Mouse (Mus musculus): ENCODE data around the gene Ddit4. TPM values are rescaled to one million over a fixed set of nuclear protein-coding genes. Genes with fewer than 3 reads are reported as not detected.

Ddit4 gene
- polyA plus RNA-seq, 1 experiment from 2014 or later: 90.7 TPM

GRCm38 (mm10) chr10:59948363-59949254, 3.0 kb downstream of the Ddit4 start:
- H3K4me1 ChIP-seq (replicated peaks): peaks cover 39% of the 10 kb centered on the region
- H3K27me3 ChIP-seq: no peaks in the 10 kb centered on the region
- peak overlapping the region; percentile 89 for H3K4me3 ChIP-seq (replicated peaks)
- H3K36me3 ChIP-seq: peaks cover 20% of the 10 kb centered on the region
- 43% methylated on average over 6 of the region's 6 CpGs for WGBS
- peak overlapping the region; percentile 85 for H3K4me2 ChIP-seq
- no peak overlapping the region for H3K9ac ChIP-seq (replicated peaks)
- ATAC-seq (ENCODE audit: insufficient number of reproducible peaks, insufficient read depth, low FRiP score, low TSS enrichment, low read depth): no peak
- H3K9me3 ChIP-seq: no peaks in the 10 kb centered on the region
- peak overlapping the region; percentile 66 for H3K27ac ChIP-seq

- Histone ChIP-seq H3K4me2 (no peak overlapping the region), H3K4me3 (replicated peaks) (no peak overlapping the region), H3K27ac (peak overlapping the region; percentile 66), H3K9ac (replicated peaks) (no peak overlapping the region), H3K9me3 (no peaks in the 10 kb centered on the region), H3K4me1 (replicated peaks) (peaks cover 44% of the 10 kb centered on the region), H3K27me3 (no peaks in the 10 kb centered on the region), H3K36me3 (peaks cover 20% of the 10 kb centered on the region)
- 71% methylated on average over 7 of the region's 7 CpGs for WGBS
- ATAC-seq (ENCODE audit: insufficient number of reproducible peaks, insufficient read depth, low FRiP score, low TSS enrichment, low read depth): no peak
Measured at GRCm38 (mm10) chr10:59947296-59948073, 4.1 kb downstream of the Ddit4 start.

GRCm38 (mm10) chr10:59946362-59946761, 5.3 kb downstream of the Ddit4 start:
- peaks cover 20% of the 10 kb centered on the region for H3K36me3 ChIP-seq
- peaks cover 46% of the 10 kb centered on the region for H3K4me1 ChIP-seq (replicated peaks)
- H3K4me2 ChIP-seq: no peak overlapping the region
- H3K27ac ChIP-seq: no peak overlapping the region
- 86% methylated on average over 5 of the region's 5 CpGs for WGBS
- no peaks in the 10 kb centered on the region for H3K27me3 ChIP-seq
- no peaks in the 10 kb centered on the region for H3K9me3 ChIP-seq
- H3K9ac ChIP-seq (replicated peaks): no peak overlapping the region
- ATAC-seq (ENCODE audit: insufficient number of reproducible peaks, insufficient read depth, low FRiP score, low TSS enrichment, low read depth): no peak
- H3K4me3 ChIP-seq (replicated peaks): no peak overlapping the region

- 84% methylated on average over 3 of the region's 3 CpGs for WGBS
- Histone ChIP-seq H3K36me3 (peaks cover 16% of the 10 kb centered on the region), H3K9me3 (0 out of 2 replicates have a peak, but pooled peaks cover 2% of the 10 kb centered on the region), H3K4me2 (no peak overlapping the region), H3K4me1 (replicated peaks) (peaks cover 46% of the 10 kb centered on the region), H3K4me3 (replicated peaks) (no peak overlapping the region), H3K27ac (no peak overlapping the region), H3K9ac (replicated peaks) (no peak overlapping the region), H3K27me3 (no peaks in the 10 kb centered on the region)
- ATAC-seq (ENCODE audit: insufficient number of reproducible peaks, insufficient read depth, low FRiP score, low TSS enrichment, low read depth): no peak
Measured at GRCm38 (mm10) chr10:59945416-59945815, 6.2 kb downstream of the Ddit4 start.

- Histone ChIP-seq H3K9me3 (0 out of 2 replicates have a peak, but pooled peaks cover 2% of the 10 kb centered on the region), H3K27me3 (no peaks in the 10 kb centered on the region), H3K36me3 (no peaks in the 10 kb centered on the region), H3K4me3 (replicated peaks) (peak overlapping the region; percentile 26), H3K27ac (peak overlapping the region; percentile 80), H3K4me2 (peak overlapping the region; percentile 56), H3K9ac (replicated peaks) (0 out of 2 replicates have a peak overlapping the region, but pooled peaks have one; percentile 24), H3K4me1 (replicated peaks) (peaks cover 27% of the 10 kb centered on the region)
- WGBS: 41% methylated on average over 13 of the region's 13 CpGs
- peak; percentile 63 for ATAC-seq (ENCODE audit: insufficient number of reproducible peaks, insufficient read depth, low FRiP score, low TSS enrichment, low read depth)
Measured at GRCm38 (mm10) chr10:59943421-59943989, 8.1 kb downstream of the Ddit4 start.

GRCm38 (mm10) chr10:59942847-59943420, 8.7 kb downstream of the Ddit4 start:
- 3% methylated on average over 16 of the region's 16 CpGs for WGBS
- H3K4me3 ChIP-seq (replicated peaks): peak overlapping the region; percentile 26

GRCm38 (mm10) chr10:59942281-59942846, 9.3 kb downstream of the Ddit4 start:
- Histone ChIP-seq H3K4me2 (peak overlapping the region; percentile 56), H3K4me3 (replicated peaks) (peak overlapping the region; percentile 26), H3K36me3 (no peaks in the 10 kb centered on the region), H3K4me1 (replicated peaks) (peaks cover 20% of the 10 kb centered on the region), H3K27ac (peak overlapping the region; percentile 80), H3K9ac (replicated peaks) (peak overlapping the region; percentile 44), H3K9me3 (0 out of 2 replicates have a peak, but pooled peaks cover 2% of the 10 kb centered on the region), H3K27me3 (no peaks in the 10 kb centered on the region)
- 45% methylated on average over 18 of the region's 21 CpGs for WGBS
- ATAC-seq (ENCODE audit: insufficient number of reproducible peaks, insufficient read depth, low FRiP score, low TSS enrichment, low read depth): no peak

More at GRCm38 (mm10) chr10:59942847-59943420, 8.7 kb downstream of the Ddit4 start:
- Histone ChIP-seq H3K27me3 (no peaks in the 10 kb centered on the region), H3K9me3 (0 out of 2 replicates have a peak, but pooled peaks cover 2% of the 10 kb centered on the region), H3K27ac (peak overlapping the region; percentile 80), H3K4me2 (peak overlapping the region; percentile 56), H3K36me3 (no peaks in the 10 kb centered on the region), H3K9ac (replicated peaks) (peak overlapping the region; percentile 44), H3K4me1 (replicated peaks) (peaks cover 22% of the 10 kb centered on the region)
- ATAC-seq (ENCODE audit: insufficient number of reproducible peaks, insufficient read depth, low FRiP score, low TSS enrichment, low read depth): peak; percentile 32; the same call in 1 of the 2 replicates

- Histone ChIP-seq H3K4me3 (replicated peaks) (no peak overlapping the region), H3K4me1 (replicated peaks) (peaks cover 28% of the 10 kb centered on the region), H3K27ac (no peak overlapping the region), H3K27me3 (no peaks in the 10 kb centered on the region), H3K9me3 (0 out of 2 replicates have a peak, but pooled peaks cover 2% of the 10 kb centered on the region), H3K9ac (replicated peaks) (no peak overlapping the region), H3K4me2 (no peak overlapping the region), H3K36me3 (no peaks in the 10 kb centered on the region)
- WGBS: 63% methylated on average over 1 of the region's 1 CpGs
- ATAC-seq (ENCODE audit: insufficient number of reproducible peaks, insufficient read depth, low FRiP score, low TSS enrichment, low read depth): no peak
Measured at GRCm38 (mm10) chr10:59939081-59939480, 12.6 kb downstream of the Ddit4 start.

- ATAC-seq (ENCODE audit: insufficient number of reproducible peaks, insufficient read depth, low FRiP score, low TSS enrichment, low read depth): no peak
Measured at GRCm38 (mm10) chr10:59938662-59939061, 13.0 kb downstream of the Ddit4 start.

GRCm38 (mm10) chr10:59936058-59936856, 15.4 kb downstream of the Ddit4 start:
- H3K4me3 ChIP-seq (replicated peaks): no peak overlapping the region
- H3K27ac ChIP-seq: peak overlapping the region; percentile 69
- no peaks in the 10 kb centered on the region for H3K36me3 ChIP-seq
- no peak for ATAC-seq (ENCODE audit: insufficient number of reproducible peaks, insufficient read depth, low FRiP score, low TSS enrichment, low read depth)
- peaks cover 9% of the 10 kb centered on the region for H3K4me1 ChIP-seq (replicated peaks)
- no peak overlapping the region for H3K4me2 ChIP-seq
- WGBS: 53% methylated on average over 8 of the region's 8 CpGs
- no peak overlapping the region for H3K9ac ChIP-seq (replicated peaks)
- H3K9me3 ChIP-seq: 0 out of 2 replicates have a peak, but pooled peaks cover 2% of the 10 kb centered on the region
- no peaks in the 10 kb centered on the region for H3K27me3 ChIP-seq

More at GRCm38 (mm10) chr10:59938662-59939061, 13.0 kb downstream of the Ddit4 start:
- Histone ChIP-seq H3K4me3 (replicated peaks) (no peak overlapping the region), H3K4me2 (no peak overlapping the region), H3K27ac (no peak overlapping the region), H3K9ac (replicated peaks) (no peak overlapping the region), H3K27me3 (no peaks in the 10 kb centered on the region), H3K9me3 (0 out of 2 replicates have a peak, but pooled peaks cover 2% of the 10 kb centered on the region), H3K36me3 (no peaks in the 10 kb centered on the region), H3K4me1 (replicated peaks) (peaks cover 25% of the 10 kb centered on the region)
- 83% methylated on average over 5 of the region's 5 CpGs for WGBS

All from limb, embryonic 12.5 days (tissue).